Mouse (Mus musculus): Measurements from ENCODE around the gene Spred2.

DNA sequence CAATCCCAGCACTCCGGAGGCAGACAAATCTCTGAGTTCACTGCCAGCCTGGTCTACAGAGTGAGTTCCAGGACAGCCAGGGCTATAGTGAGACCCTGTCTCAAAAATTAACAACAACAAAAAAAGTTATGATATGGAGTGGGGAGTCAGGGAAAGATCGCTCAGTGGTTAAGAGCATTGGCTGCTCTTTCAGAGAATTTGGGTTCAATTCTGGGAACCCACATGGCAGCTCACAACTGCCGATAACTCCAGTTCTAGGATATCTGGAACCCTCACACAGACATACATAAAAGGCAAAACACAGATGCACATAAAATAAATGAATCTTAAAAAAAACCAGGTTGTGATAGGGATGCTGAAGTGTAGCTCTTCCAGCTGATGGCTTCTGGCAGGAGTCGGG is 104.8 kb downstream of the Spred2 start:
- TF ChIP-seq POLR2A (IDR thresholded peaks at IDR 0.05; ENCODE audit: control insufficient read depth in 1 of 2, insufficient read depth in 1 of 2, low read depth in 1 of 2, low read length in 2 of 2, poor library complexity in 1 of 2): no peak
- no peak for TF ChIP-seq USF2 (IDR thresholded peaks at IDR 0.05; ENCODE audit: borderline replicate concordance in 1 of 2, insufficient read depth in 1 of 2, low read depth in 1 of 2, low read length in 2 of 2)
- TF ChIP-seq BHLHE40 (IDR thresholded peaks at IDR 0.05; ENCODE audit: borderline replicate concordance, low read depth, low read length): no peak
- TF ChIP-seq USF1 (IDR thresholded peaks at IDR 0.05; ENCODE audit: low read depth, low read length): no peak
- no peak for TF ChIP-seq GATA1 (IDR thresholded peaks at IDR 0.05; ENCODE audit: low read depth, low read length)
- TF ChIP-seq CTCF (IDR thresholded peaks at IDR 0.05 in 2 of 3, conservative IDR thresholded peaks at IDR 0.05 in 1 of 3; ENCODE audit: control insufficient read depth in 1 of 3, insufficient read depth in 1 of 3, low read depth in 2 of 3, low read length in 3 of 3, poor library complexity in 1 of 3, severe bottlenecking in 1 of 3): no peak
- TF ChIP-seq MAX (IDR thresholded peaks at IDR 0.05; ENCODE audit: low read length): no peak
- TF ChIP-seq HCFC1 (IDR thresholded peaks at IDR 0.05; ENCODE audit: low read depth, low read length): no peak
- TF ChIP-seq UBTF (IDR thresholded peaks at IDR 0.05; ENCODE audit: borderline replicate concordance, insufficient read depth, low read depth, low read length): no peak
- TF ChIP-seq RAD21 (IDR thresholded peaks at IDR 0.05; ENCODE audit: low read depth, low read length): no peak
- TF ChIP-seq ETS1 (IDR thresholded peaks at IDR 0.05; ENCODE audit: low read depth, low read length): no peak
